Mouse (Mus musculus) heart, postnatal 10 days (tissue): ENCODE results near the gene Plppr1. TPM values are rescaled to one million over a fixed set of nuclear protein-coding genes. Genes with fewer than 3 reads are reported as not detected.

Experiments
- DNase-seq, 2 experiments: peaks; one replicate each; pipeline ENCODE4 v3.0.0; 2021
- intact Hi-C: fragments of 180-260 bp; cut with DNase I; formaldehyde crosslinking; loops from one replicate; pipeline ENCODE4 v1.15.1; 2025
- total RNA-seq, 2 experiments: library from RNA; stranded (reverse); gene quantifications; 2 replicates each; pipeline ENCODE4 v1.2.3; 2021

The Plppr1 gene
- total RNA-seq, 2 experiments from 2014 or later, result 0.89 to 0.99 TPM

GRCm38 (mm10) chr4:49108371-49108770 is 49.3 kb downstream of the Plppr1 start:
- intact Hi-C loops, result no loop called here
- no peak for DNase-seq

GRCm38 (mm10) chr4:49109989-49110388 is 50.9 kb downstream of the Plppr1 start:
- intact Hi-C loops, result no loop called here
- peak; percentile 5 to 22 for DNase-seq

GRCm38 (mm10) chr4:49118842-49119241 is 59.8 kb downstream of the Plppr1 start:
- no peak for DNase-seq
- intact Hi-C loops, result no loop called here

- intact Hi-C loops, result no loop called here
- DNase-seq, result no peak
These were observed 85.7 kb downstream of the Plppr1 start for GRCm38 (mm10) chr4:49144798-49145197.

GRCm38 (mm10) chr4:49148775-49149174 is 89.7 kb downstream of the Plppr1 start:
- intact Hi-C loops, result no loop called here
- DNase-seq, result no peak

GRCm38 (mm10) chr4:49149251-49149650 is 90.2 kb downstream of the Plppr1 start:
- intact Hi-C loops, result no loop called here
- no peak for DNase-seq

- peak; percentile 47 to 51 for DNase-seq
- intact Hi-C loops, result loop anchor here (5.0 kb wide), 2 partner anchors 168 to 382 kb away; no protein-coding TSS in a partner anchor
These were observed 94.8 kb downstream of the Plppr1 start for GRCm38 (mm10) chr4:49153849-49154248.

- no peak for DNase-seq
- intact Hi-C loops, result no loop called here
These were observed 97.7 kb downstream of the Plppr1 start for GRCm38 (mm10) chr4:49156781-49157180.

- intact Hi-C loops, result no loop called here
- no peak for DNase-seq
These were observed 104.2 kb downstream of the Plppr1 start for GRCm38 (mm10) chr4:49163285-49163684.

GRCm38 (mm10) chr4:49166391-49166790 is 107.3 kb downstream of the Plppr1 start:
- intact Hi-C loops, result no loop called here
- DNase-seq, result no peak

GRCm38 (mm10) chr4:49167030-49167429 is 108.0 kb downstream of the Plppr1 start:
- no peak for DNase-seq

GRCm38 (mm10) chr4:49169498-49169897 is 110.4 kb downstream of the Plppr1 start:
- DNase-seq, result peak; percentile 20 to 27
- intact Hi-C loops, result no loop called here

More at GRCm38 (mm10) chr4:49167030-49167429, 108.0 kb downstream of the Plppr1 start:
- intact Hi-C loops, result no loop called here

GRCm38 (mm10) chr4:49178101-49178500 is 119.0 kb downstream of the Plppr1 start:
- intact Hi-C loops, result no loop called here
- no peak for DNase-seq

GRCm38 (mm10) chr4:49178891-49179290 is 119.8 kb downstream of the Plppr1 start:
- intact Hi-C loops, result no loop called here
- DNase-seq, result no peak

GRCm38 (mm10) chr4:49179471-49180181 is 120.6 kb downstream of the Plppr1 start:
- intact Hi-C loops, result no loop called here

GRCm38 (mm10) chr4:49189991-49190526 is 131.0 kb downstream of the Plppr1 start:
- intact Hi-C loops, result no loop called here
- DNase-seq, result no peak

More at GRCm38 (mm10) chr4:49179471-49180181, 120.6 kb downstream of the Plppr1 start:
- DNase-seq, result no peak

- intact Hi-C loops, result no loop called here
- peak; percentile 5 to 20 for DNase-seq
These were observed 138.2 kb downstream of the Plppr1 start for GRCm38 (mm10) chr4:49197125-49197747.

- no peak for DNase-seq
- intact Hi-C loops, result loop anchor here (5.0 kb wide), 1 partner anchor 433 kb away; no protein-coding TSS in a partner anchor
These were observed 151.4 kb downstream of the Plppr1 start for GRCm38 (mm10) chr4:49210457-49210856.

- no peak for DNase-seq
- intact Hi-C loops, result loop anchor here (5.0 kb wide), 1 partner anchor 434 kb away; no protein-coding TSS in a partner anchor
These were observed 152.5 kb downstream of the Plppr1 start for GRCm38 (mm10) chr4:49211582-49211981.

- no peak for DNase-seq
These were observed 153.8 kb downstream of the Plppr1 start for GRCm38 (mm10) chr4:49212616-49213544.

More at GRCm38 (mm10) chr4:49212616-49213544, 153.8 kb downstream of the Plppr1 start:
- intact Hi-C loops, result loop anchor here (5.0 kb wide), 1 partner anchor 436 kb away; no protein-coding TSS in a partner anchor
